Mouse (Mus musculus) right cerebral cortex, postnatal 14 days (tissue): Measurements from ENCODE around the gene Galnt10.

Experiments used
- DNase-seq: peaks from one replicate; pipeline ENCODE4 v3.0.0; 2022

Galnt10 gene

GRCm38 (mm10) chr11:57660814-57661213 lies 15.6 kb downstream of the Galnt10 start:
- no peak for DNase-seq

DNA sequence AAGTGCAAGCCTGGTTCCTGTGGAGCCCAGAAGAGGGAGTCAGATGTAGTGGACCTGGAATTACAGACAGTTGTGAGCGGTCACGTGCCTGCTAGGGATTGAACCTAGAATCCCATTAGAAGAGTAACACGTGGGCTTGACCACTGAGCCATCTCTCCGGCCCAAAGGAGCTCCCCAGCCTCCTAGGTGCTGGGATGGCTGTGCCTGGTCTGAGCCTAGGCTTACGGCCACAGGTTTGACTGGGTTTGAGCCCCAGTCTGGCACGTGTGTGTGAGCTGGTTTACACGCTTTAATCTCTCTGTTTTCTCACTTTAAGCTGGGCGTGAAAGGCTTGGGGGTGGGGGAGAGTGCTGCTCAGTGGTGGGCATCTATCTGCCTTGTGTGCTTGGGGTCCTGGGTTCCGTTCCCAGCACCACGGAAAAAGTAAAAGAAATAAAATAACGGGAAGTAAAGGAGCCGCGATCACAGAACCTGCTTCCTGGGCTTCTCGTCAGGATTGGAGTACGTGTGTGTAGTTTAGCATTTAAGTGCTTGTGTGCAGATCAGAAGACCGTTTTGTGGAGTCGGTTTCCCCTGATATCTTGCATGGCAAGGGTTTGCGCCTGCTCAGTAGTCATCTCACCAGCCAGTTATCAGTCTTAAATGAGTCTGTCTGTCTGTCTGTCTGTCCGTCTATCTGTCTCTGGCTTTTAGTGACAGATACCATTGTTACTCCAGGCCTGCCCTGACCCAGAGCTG lies 16.4 kb downstream of the Galnt10 start:
- no peak for DNase-seq

- no peak for DNase-seq
These were observed 17.0 kb downstream of the Galnt10 start for GRCm38 (mm10) chr11:57662231-57662630.

DNA sequence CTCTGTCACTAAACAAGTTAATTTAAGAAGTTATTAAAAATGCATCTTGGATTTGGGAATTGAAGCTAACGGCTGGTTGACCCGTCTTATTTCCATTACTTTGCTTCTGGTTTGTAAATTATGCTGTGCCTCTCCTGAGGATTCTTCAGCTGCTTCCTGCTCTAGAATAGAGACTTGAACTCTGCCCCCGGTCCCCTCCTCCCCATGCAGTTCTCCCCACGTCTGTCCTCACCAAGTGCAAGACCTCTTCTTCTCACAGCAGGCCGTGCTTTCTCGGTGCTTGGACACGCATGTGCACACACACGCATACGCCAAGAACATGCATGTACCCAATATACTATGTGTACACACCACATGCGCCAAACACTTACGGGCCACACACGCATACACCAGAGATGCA lies 18.0 kb downstream of the Galnt10 start:
- no peak for DNase-seq

DNA sequence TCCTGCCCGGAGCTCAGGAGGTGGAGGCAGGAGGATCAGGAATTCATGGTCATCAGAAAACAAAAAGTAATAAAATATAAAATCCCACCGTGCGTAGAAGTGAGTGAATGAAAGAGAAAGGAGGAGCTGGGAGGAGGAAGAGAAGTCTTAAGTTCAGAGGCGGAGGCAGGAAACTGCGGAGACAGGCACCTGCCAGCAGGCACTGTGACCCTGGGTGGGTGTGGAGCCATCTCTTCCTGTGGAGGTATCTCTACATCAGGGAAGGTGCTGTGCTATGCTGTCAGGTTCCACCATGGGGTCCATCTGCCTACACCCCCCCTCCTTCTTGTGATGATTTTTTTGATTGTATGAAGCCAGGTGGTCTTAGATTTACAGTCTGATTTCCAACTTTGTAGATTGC lies 19.5 kb downstream of the Galnt10 start:
- no peak for DNase-seq

GRCm38 (mm10) chr11:57668271-57668670 lies 23.0 kb downstream of the Galnt10 start:
- DNase-seq: no peak

- DNase-seq: no peak
These were observed 24.3 kb downstream of the Galnt10 start for GRCm38 (mm10) chr11:57669522-57669921.

DNA sequence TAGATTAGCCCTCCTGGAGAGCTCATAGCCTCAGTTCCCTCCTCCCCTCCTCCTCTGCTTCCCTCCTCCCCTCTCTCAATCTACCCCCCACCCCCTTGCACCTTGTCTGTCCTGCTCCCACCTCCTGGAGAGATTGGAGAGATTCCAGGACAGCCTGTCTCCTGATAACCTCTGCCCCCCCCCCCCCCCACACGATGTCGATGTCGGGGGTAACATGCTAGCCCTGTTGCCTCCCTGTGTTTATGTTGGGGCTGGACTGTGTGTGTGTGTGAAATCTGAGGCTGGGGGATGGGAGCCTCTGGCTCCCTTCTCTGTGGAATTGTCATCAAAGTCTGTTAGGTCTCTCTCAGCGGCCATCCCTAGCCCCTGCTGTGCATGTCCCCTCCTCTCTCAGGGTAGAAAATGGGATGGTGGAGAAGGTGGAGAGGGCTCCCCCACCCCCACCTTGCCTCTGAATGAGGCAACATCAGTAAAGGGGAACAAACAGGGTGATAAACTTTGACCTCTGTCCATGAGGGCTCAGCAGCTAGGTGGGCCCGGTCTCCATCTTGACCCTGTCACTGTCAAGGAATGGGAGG lies 26.0 kb downstream of the Galnt10 start:
- DNase-seq: no peak

DNA sequence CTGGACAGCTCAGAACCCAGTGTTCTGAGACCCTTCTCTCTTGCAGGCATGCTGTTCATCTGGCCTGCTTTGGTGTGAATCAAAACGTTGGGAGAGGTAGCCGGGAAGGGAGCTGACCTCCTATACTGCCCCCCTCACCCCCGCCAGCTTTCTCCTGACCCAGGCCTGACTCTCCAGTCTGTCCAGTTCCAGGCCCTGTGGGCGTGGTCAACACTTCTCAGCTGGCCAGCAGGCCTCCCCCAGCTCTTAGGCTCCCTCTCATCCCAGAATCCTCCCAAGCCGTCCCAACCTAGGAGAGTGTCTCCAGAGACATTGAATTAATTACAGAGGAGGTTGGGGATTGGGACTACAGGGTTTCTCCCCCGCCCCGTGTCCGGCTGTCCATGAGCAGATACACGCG lies 26.6 kb downstream of the Galnt10 start:
- no peak for DNase-seq

GRCm38 (mm10) chr11:57672995-57673394 lies 27.8 kb downstream of the Galnt10 start:
- DNase-seq: no peak

- DNase-seq: no peak
These were observed 28.9 kb downstream of the Galnt10 start for GRCm38 (mm10) chr11:57673977-57674687.

- no peak for DNase-seq
These were observed 32.0 kb downstream of the Galnt10 start for GRCm38 (mm10) chr11:57677261-57677660.

DNA sequence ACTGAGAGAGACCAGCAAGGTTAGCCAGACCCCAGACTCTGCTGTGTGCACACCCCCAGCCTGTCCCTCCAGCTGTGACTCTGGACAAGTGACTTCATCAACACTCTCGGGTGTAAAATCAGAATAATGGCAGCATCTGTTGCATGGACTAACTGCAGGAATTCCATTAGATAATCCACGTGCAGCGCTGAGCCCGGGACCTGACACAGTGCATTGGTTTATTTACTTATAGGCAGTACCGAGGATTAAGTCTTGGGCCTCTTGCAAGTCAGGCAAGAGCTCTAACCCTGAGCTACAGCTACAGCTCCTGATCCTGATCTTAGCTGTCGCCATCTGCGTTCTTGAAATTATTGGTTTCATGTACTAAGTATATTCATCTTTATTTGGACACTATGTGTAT lies 37.3 kb downstream of the Galnt10 start:
- no peak for DNase-seq

DNA sequence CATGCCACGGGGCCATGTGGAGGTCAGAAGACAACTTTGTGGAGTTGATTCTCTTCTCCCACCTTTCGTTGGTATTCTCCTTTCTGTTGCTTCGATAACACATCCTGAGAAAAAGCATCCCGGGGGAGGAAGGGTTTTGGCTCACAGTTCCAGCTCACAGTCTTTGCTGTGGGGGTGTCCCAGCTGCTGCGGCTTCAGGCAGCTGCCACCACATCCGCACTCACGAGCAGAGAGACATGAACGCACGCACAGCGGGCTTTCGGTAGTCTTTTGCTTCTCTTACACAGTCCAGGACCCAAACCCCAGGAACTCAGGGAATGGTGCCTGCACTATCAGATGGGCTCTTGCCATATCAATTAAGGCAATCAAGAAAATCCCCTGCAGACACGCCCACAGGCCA lies 37.9 kb downstream of the Galnt10 start:
- no peak for DNase-seq

- no peak for DNase-seq
These were observed 38.7 kb downstream of the Galnt10 start for GRCm38 (mm10) chr11:57683931-57684330.

- no peak for DNase-seq
These were observed 39.6 kb downstream of the Galnt10 start for GRCm38 (mm10) chr11:57684891-57685290.

GRCm38 (mm10) chr11:57685689-57686454 lies 40.6 kb downstream of the Galnt10 start:
- DNase-seq: no peak

GRCm38 (mm10) chr11:57686797-57687196 lies 41.6 kb downstream of the Galnt10 start:
- DNase-seq: no peak

GRCm38 (mm10) chr11:57687258-57687657 lies 42.0 kb downstream of the Galnt10 start:
- DNase-seq: no peak

DNA sequence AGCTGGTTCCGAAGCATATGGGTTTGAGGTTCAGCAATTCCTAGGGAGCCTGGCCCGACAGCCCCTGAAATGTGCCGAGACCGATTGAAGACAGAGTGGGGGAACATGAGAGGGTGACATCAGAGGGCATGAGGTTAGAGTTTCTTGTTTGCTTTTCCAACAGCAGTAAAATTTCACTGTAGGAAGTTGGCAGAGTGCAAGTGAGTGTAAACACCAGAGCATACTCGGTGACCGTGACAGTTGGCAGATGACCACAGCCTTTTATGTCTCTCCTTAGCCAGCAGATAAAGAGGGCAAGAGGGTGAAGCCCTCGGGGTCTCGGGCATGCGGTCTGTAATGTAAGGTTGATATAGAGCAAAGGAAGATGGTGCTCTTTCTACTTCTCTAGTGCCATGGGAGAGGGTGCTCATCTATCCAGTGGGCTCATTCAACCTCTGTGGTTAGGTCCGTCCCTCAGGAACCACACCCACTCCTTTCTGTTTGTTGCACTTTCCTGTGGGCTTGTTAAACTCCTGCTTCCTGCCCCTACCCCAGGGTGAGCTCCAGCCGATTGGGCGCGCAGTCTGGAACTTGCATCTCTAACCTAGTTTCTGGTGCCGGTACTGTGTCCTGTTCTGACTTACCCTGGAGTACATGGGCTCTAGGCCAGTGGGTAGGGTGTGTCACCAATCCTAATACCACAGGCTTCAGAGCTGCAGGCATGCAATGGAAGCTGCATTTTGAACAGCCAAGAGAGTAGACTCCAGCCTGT lies 43.1 kb downstream of the Galnt10 start:
- DNase-seq: no peak

DNA sequence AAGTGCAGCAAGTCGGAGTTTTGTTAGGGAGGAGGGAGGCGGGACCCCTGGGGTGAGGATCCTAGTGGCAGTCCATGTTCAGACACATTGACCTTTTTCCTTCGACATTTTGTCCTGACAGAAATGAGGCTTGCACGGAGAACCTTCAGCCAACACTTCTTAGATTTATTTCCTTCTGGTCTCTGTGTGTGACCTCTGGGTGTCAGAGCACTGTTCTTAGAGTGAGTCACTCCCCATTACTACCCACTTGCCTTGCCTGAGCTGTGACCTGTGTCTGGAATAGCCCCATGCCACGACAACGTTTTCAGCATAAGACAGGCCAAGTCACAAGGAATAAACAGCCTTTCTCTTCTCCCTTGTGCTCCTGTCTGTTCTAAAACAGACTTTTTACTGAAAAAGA lies 44.6 kb downstream of the Galnt10 start:
- DNase-seq: no peak

GRCm38 (mm10) chr11:57690836-57691235 lies 45.6 kb downstream of the Galnt10 start:
- DNase-seq: no peak

GRCm38 (mm10) chr11:57691939-57692338 lies 46.7 kb downstream of the Galnt10 start:
- no peak for DNase-seq
